In genomic region chr9:71808640-71809254, GRCm38 (mm10) we compare ENCODE assay signal across 9 mouse cellular contexts. TPM values are rescaled to one million over a fixed set of nuclear protein-coding genes. Genes with fewer than 3 reads are reported as not detected.
A peak's percentile ranks its signal among the peaks of the same experiment; 100 is the strongest.
DNase-seq lines count a peak whose midpoint lies in the region; ATAC-seq and TF ChIP-seq lines count a peak whose summit lies in the region.
"Had no signal": no experiment of that assay in that cellular context is flagged by ENCODE, and none has a peak within 500 bp of the region (broad histone marks: within the 10 kb centered on the region; RNA-seq: fewer than 3 reads in every experiment).

No protein-coding gene starts in this region.

- H3K4me2 ChIP-seq in liver, embryonic 16.5 days (ENCODE audit: low read depth, low read length) = peak overlapping the region; percentile 25; the same call in 1 of the 2 replicates

- peak overlapping the region; percentile 18; the same call in 1 of the 2 replicates for H3K9ac ChIP-seq in ES-E14 (ENCODE audit: insufficient read depth, low read depth, low read length, poor library complexity, severe bottlenecking)
- H3K9ac ChIP-seq in liver, embryonic 16.5 days (ENCODE audit: low read depth, low read length) = no peak overlapping the region

- no peak for DNase-seq in heart, embryonic 10.5 days (ENCODE audit: low spot score)
- DNase-seq in heart, adult 9 months (ENCODE audit: low spot score in 2 of 2) = no peak
- peak; percentile 57 for DNase-seq in ES-E14 (ENCODE audit: low read depth, low spot score)
- peak; percentile 43 for DNase-seq in cerebellum, postnatal 25 days
- DNase-seq in right cerebral cortex, postnatal 10 days (ENCODE audit: low spot score in 2 of 2) = no peak
- no peak for DNase-seq in right cerebral cortex, adult 2 months (ENCODE audit: low spot score in 2 of 2)
- DNase-seq: lung, postnatal 14 days had no signal

- H3K36me3 ChIP-seq in heart, embryonic 10.5 days = no peaks in the 10 kb centered on the region
- H3K36me3 ChIP-seq in ES-E14 (ENCODE audit: control insufficient read depth, insufficient read depth, low read length, poor library complexity, severe bottlenecking) = no peaks in the 10 kb centered on the region
- no peaks in the 10 kb centered on the region for H3K36me3 ChIP-seq in liver, embryonic 16.5 days (ENCODE audit: control insufficient read depth, insufficient read depth)

- H3K27me3 ChIP-seq in heart, embryonic 10.5 days (ENCODE audit: insufficient read depth, poor library complexity, severe bottlenecking) = no peaks in the 10 kb centered on the region
- H3K27me3 ChIP-seq in liver, embryonic 16.5 days (ENCODE audit: control insufficient read depth, insufficient read depth, low read depth, low read length) = no peaks in the 10 kb centered on the region

- H3K4me1 ChIP-seq in heart, embryonic 10.5 days = peaks cover 29% of the 10 kb centered on the region
- peaks cover 0 to 5% of the 10 kb centered on the region in 2 experiments; a peak in 1 of 4 replicates for H3K4me1 ChIP-seq in ES-E14 (ENCODE audit: control insufficient read depth in 2 of 2, insufficient read depth in 2 of 2, low read length in 2 of 2, poor library complexity in 1 of 2)
- H3K4me1 ChIP-seq in liver, embryonic 16.5 days (ENCODE audit: control insufficient read depth, low read depth, low read length) = no peaks in the 10 kb centered on the region

- in situ Hi-C loops in ES-E14 (cut with MboI; ENCODE audit: low sequenced_read_pairs in 2 of 2, unreplicated experiment in 2 of 2) = loop anchor here (5.0 to 10.0 kb wide), 2 partner anchors 161 to 164 kb away; no protein-coding TSS in a partner anchor

- no peak for ATAC-seq in liver, embryonic 16.5 days (ENCODE audit: low read depth)
- no peak for ATAC-seq in activated CD4-positive, CD25-positive, alpha-beta regulatory T cell, adult 4 months

- H3K27ac ChIP-seq in heart, embryonic 10.5 days = 0 out of 2 replicates have a peak overlapping the region, but pooled peaks have one; percentile 19
- no peak overlapping the region for H3K27ac ChIP-seq in ES-E14 (ENCODE audit: insufficient read depth, low read depth, low read length, poor library complexity, severe bottlenecking)
- H3K27ac ChIP-seq in liver, embryonic 16.5 days (ENCODE audit: low read length) = no peak overlapping the region

- 39% methylated on average over 11 of the region's 11 CpGs for WGBS in heart, embryonic 10.5 days
- WGBS in liver, embryonic 16.5 days (ENCODE audit: insufficient replicate concordance) = 44% methylated on average over 11 of the region's 11 CpGs

- peak overlapping the region; percentile 45 for H3K4me3 ChIP-seq in heart, embryonic 10.5 days
- peak overlapping the region; percentile 26 to 33 for H3K4me3 ChIP-seq in ES-E14 (ENCODE audit: insufficient read depth in 1 of 2, low read depth in 1 of 2, low read length in 2 of 2, poor library complexity in 1 of 2, severe bottlenecking in 1 of 2)
- H3K4me3 ChIP-seq in liver, embryonic 16.5 days (ENCODE audit: low read depth, low read length) = no peak overlapping the region

- no peaks in the 10 kb centered on the region for H3K9me3 ChIP-seq in heart, embryonic 10.5 days
- H3K9me3 ChIP-seq in ES-E14 (ENCODE audit: control insufficient read depth, insufficient read depth, low read depth, low read length) = no peaks in the 10 kb centered on the region
- H3K9me3 ChIP-seq in liver, embryonic 16.5 days (replicated peaks; ENCODE audit: control insufficient read depth, low read length) = no peaks in the 10 kb centered on the region

TF ChIP-seq in ES-E14, 5 proteins besides CTCF, POLR2A, EP300 and RAD21:
- TF ChIP-seq HCFC1 (IDR thresholded peaks at IDR 0.05; ENCODE audit: borderline replicate concordance, insufficient read depth, low read length) (no peak), ZC3H11A (IDR thresholded peaks at IDR 0.05; ENCODE audit: borderline replicate concordance, low read depth, low read length) (no peak), CHD2 (IDR thresholded peaks at IDR 0.05; ENCODE audit: low read depth, low read length) (no peak), MAFK (IDR thresholded peaks at IDR 0.05; ENCODE audit: insufficient read depth, low read depth, low read length) (no peak), ZNF384 (IDR thresholded peaks at IDR 0.05; ENCODE audit: low read depth, low read length) (no peak)

RNA-seq across cellular contexts. Expression of gene Cgnl1, which starts 37.3 kb away (rescaled TPM):
- polyA plus RNA-seq in heart, embryonic 10.5 days (2016; fragmentation: Nextera tagmentation; extraction: Ambion mirVana) = 43.1 and 60.1 TPM in 2 replicates
- total RNA-seq in ES-E14 (2012; rRNA removed) = 39.1 and 45.9 TPM in 2 replicates
- polyA plus RNA-seq in liver, embryonic 16.5 days (2015; fragmentation: Nextera tagmentation; extraction: Ambion mirVana) = 2.0 and 2.6 TPM in 2 replicates
- not detected for polyA plus RNA-seq in activated CD4-positive, CD25-positive, alpha-beta regulatory T cell, adult 4 months (2017; shearing (Covaris generic))

Comparison
In these comparisons a context has a peak if more than half of its experiments do, and no peak if none do; other contexts are left out.
1. DNase-seq: peak in ES-E14 (single experiment) and cerebellum, postnatal 25 days (2 of 2); none in heart, embryonic 10.5 days (single experiment), heart, adult 9 months (0 of 2), right cerebral cortex, postnatal 10 days (0 of 2) and right cerebral cortex, adult 2 months (0 of 2).
2. RNA of gene Cgnl1, which starts 37.3 kb away (polyA plus RNA-seq): 43.1 to 60.1 TPM in heart, embryonic 10.5 days; 2.0 to 2.6 TPM in liver, embryonic 16.5 days and not detected in activated CD4-positive, CD25-positive, alpha-beta regulatory T cell, adult 4 months; every median in the first group is over 10 times any median in the second.